Mouse (Mus musculus) hindbrain, embryonic 13.5 days (tissue): ENCODE data around the gene Hist1h3d. TPM values are rescaled to one million over a fixed set of nuclear protein-coding genes. Genes with fewer than 3 reads are reported as not detected.
"Not testable (repeated sequence)": the region's sequence is repeated elsewhere in the genome, so short reads cannot be mapped to it uniquely, and the experiment has no call there.

Experiments used
- ATAC-seq: fragments of 200-750 bp; cut with Nextera tagmentation; 2 replicates; pipeline ENCODE4 v1.8.0; 2017; ENCODE audit warnings: moderate TSS enrichment; ENCODE audit not compliant: low FRiP score
- H3K27ac ChIP-seq: fragments of 300-500 bp; sonication (generic); 2 replicates; pipeline ENCODE4 v1.5.1; 2015; ENCODE audit warnings: inconsistent platforms, mild to moderate bottlenecking, moderate library complexity
- H3K27me3 ChIP-seq: fragments of 300-500 bp; sonication (generic); 2 replicates; pipeline ENCODE4 v1.6.1; 2015; ENCODE audit warnings: mild to moderate bottlenecking, inconsistent platforms
- H3K36me3 ChIP-seq: fragments of 300-500 bp; sonication (generic); 2 replicates; pipeline ENCODE4 v1.6.1; 2015; ENCODE audit warnings: mild to moderate bottlenecking, inconsistent platforms
- H3K4me1 ChIP-seq: fragments of 300-500 bp; sonication (generic); replicated peaks from 2 replicates; pipeline ENCODE4 v1.6.1; 2015; ENCODE audit warnings: inconsistent platforms
- H3K4me2 ChIP-seq: fragments of 300-500 bp; sonication (generic); 2 replicates; pipeline ENCODE4 v1.6.1; 2015; ENCODE audit warnings: inconsistent platforms, mild to moderate bottlenecking, moderate library complexity
- H3K4me3 ChIP-seq: fragments of 300-500 bp; sonication (generic); 2 replicates; pipeline ENCODE4 v1.5.1; 2015; ENCODE audit warnings: mild to moderate bottlenecking, inconsistent platforms
- H3K9ac ChIP-seq: fragments of 300-500 bp; sonication (generic); 2 replicates; pipeline ENCODE4 v1.6.1; 2015; ENCODE audit warnings: mild to moderate bottlenecking, inconsistent platforms
- H3K9me3 ChIP-seq: fragments of 300-500 bp; sonication (generic); 2 replicates; pipeline ENCODE4 v1.6.1; 2016; ENCODE audit warnings: inconsistent platforms
- WGBS: fragments of 180-500 bp; shearing (Covaris S2); methylation state at CpG from one replicate; pipeline ENCODE4 v1.1.7; 2015; 5-methylcytosine and 5-hydroxymethylcytosine counted together
- polyA plus RNA-seq: library from polyadenylated mRNA; unstranded; fragments of >200 nt; fragmentation: Nextera tagmentation; extraction: Ambion mirVana; gene quantifications from 2 replicates; pipeline ENCODE4 v1.2.1, GENCODE M21; 2015

The Hist1h3d gene
- polyA plus RNA-seq, 1 experiment from 2014 or later: 2.7 TPM

GRCm38 (mm10) chr13:23534368-23535131, 41.0 kb upstream of the Hist1h3d start:
- Histone ChIP-seq H3K4me2 (peak overlapping the region; percentile 74), H3K4me1 (peaks cover 39% of the 10 kb centered on the region), H3K4me3 (peak overlapping the region; percentile 51), H3K36me3 (no peaks in the 10 kb centered on the region), H3K9me3 (no peaks in the 10 kb centered on the region), H3K27me3 (no peaks in the 10 kb centered on the region), H3K9ac (peak overlapping the region; percentile 60), H3K27ac (peak overlapping the region; percentile 69)
- under 1% methylated on average over 15 of the region's 15 CpGs for WGBS
- ATAC-seq: no peak

GRCm38 (mm10) chr13:23535137-23536075, 40.2 kb upstream of the Hist1h3d start, which contains the start of gene Hist1h3g:
Gene Hist1h3g (plus strand): TSS chr13:23535422.
- H3K27me3 ChIP-seq, H3K36me3 ChIP-seq, H3K9me3 ChIP-seq: not testable (repeated sequence)
- WGBS: under 1% methylated on average over 54 of the region's 62 CpGs
- ATAC-seq: peak; percentile 90
- Histone ChIP-seq H3K4me1 (peaks cover 39% of the 10 kb centered on the region), H3K4me2 (peak within 1 kb of the TSS; percentile 74), H3K4me3 (peak within 1 kb of the TSS; percentile 51), H3K27ac (peak within 1 kb of the TSS; percentile 69), H3K9ac (peak within 1 kb of the TSS; percentile 64)

- Histone ChIP-seq H3K27me3 (no peaks in the 10 kb centered on the region), H3K4me1 (peaks cover 39% of the 10 kb centered on the region), H3K4me2 (peak overlapping the region; percentile 74), H3K36me3 (no peaks in the 10 kb centered on the region), H3K9ac (peak overlapping the region; percentile 43; the same call in 1 of the 2 replicates), H3K9me3 (no peaks in the 10 kb centered on the region), H3K27ac (no peak overlapping the region), H3K4me3 (peak overlapping the region; percentile 51)
- WGBS: 23% methylated on average over 7 of the region's 7 CpGs
- ATAC-seq: no peak
Measured at GRCm38 (mm10) chr13:23536076-23536822, 39.3 kb upstream of the Hist1h3d start.

- H3K4me3 ChIP-seq: no peak overlapping the region
- WGBS: 87% methylated on average over 3 of the region's 3 CpGs
- no peak overlapping the region for H3K9ac ChIP-seq
- no peak for ATAC-seq
- peaks cover 36% of the 10 kb centered on the region for H3K4me1 ChIP-seq
- no peaks in the 10 kb centered on the region for H3K36me3 ChIP-seq
- no peak overlapping the region for H3K27ac ChIP-seq
- no peaks in the 10 kb centered on the region for H3K27me3 ChIP-seq
- peak overlapping the region; percentile 74 for H3K4me2 ChIP-seq
- no peaks in the 10 kb centered on the region for H3K9me3 ChIP-seq
Measured at GRCm38 (mm10) chr13:23537006-23537710, 38.4 kb upstream of the Hist1h3d start.

GRCm38 (mm10) chr13:23538249-23538648, 37.3 kb upstream of the Hist1h3d start:
- no peaks in the 10 kb centered on the region for H3K36me3 ChIP-seq
- no peak overlapping the region for H3K4me3 ChIP-seq
- no peak for ATAC-seq
- H3K27me3 ChIP-seq: no peaks in the 10 kb centered on the region
- H3K27ac ChIP-seq: no peak overlapping the region
- WGBS: 75% methylated on average over 5 of the region's 5 CpGs
- H3K4me2 ChIP-seq: no peak overlapping the region
- H3K9me3 ChIP-seq: no peaks in the 10 kb centered on the region
- no peak overlapping the region for H3K9ac ChIP-seq
- H3K4me1 ChIP-seq: peaks cover 31% of the 10 kb centered on the region

- H3K27me3 ChIP-seq, H3K9ac ChIP-seq, H3K9me3 ChIP-seq, H3K36me3 ChIP-seq, H3K4me2 ChIP-seq, ATAC-seq, H3K4me3 ChIP-seq, H3K27ac ChIP-seq: not testable (repeated sequence)
- 64% methylated on average over 1 of the region's 1 CpGs for WGBS
- H3K4me1 ChIP-seq: peaks cover 20% of the 10 kb centered on the region
Measured at GRCm38 (mm10) chr13:23539821-23540220, 35.7 kb upstream of the Hist1h3d start.

- Histone ChIP-seq H3K4me2 (no peak overlapping the region), H3K4me3 (no peak overlapping the region), H3K27ac (no peak overlapping the region), H3K4me1 (peaks cover 14% of the 10 kb centered on the region), H3K36me3 (no peaks in the 10 kb centered on the region), H3K9me3 (no peaks in the 10 kb centered on the region), H3K27me3 (no peaks in the 10 kb centered on the region), H3K9ac (no peak overlapping the region)
- no peak for ATAC-seq
- WGBS: 97% methylated on average over 3 of the region's 3 CpGs
Measured at GRCm38 (mm10) chr13:23541497-23541896, 34.1 kb upstream of the Hist1h3d start.

- H3K36me3 ChIP-seq, ATAC-seq, H3K4me1 ChIP-seq, H3K9me3 ChIP-seq, H3K27me3 ChIP-seq: not testable (repeated sequence)
- Histone ChIP-seq H3K27ac (0 out of 2 replicates have a peak overlapping the region, but pooled peaks have one; percentile 67), H3K4me3 (peak overlapping the region; percentile 46), H3K9ac (peak overlapping the region; percentile 67), H3K4me2 (peak overlapping the region; percentile 73)
- 6% methylated on average over 3 of the region's 3 CpGs for WGBS
Measured at GRCm38 (mm10) chr13:23542225-23542980, 33.2 kb upstream of the Hist1h3d start.

- not testable (repeated sequence) for H3K4me1 ChIP-seq, H3K36me3 ChIP-seq, H3K9me3 ChIP-seq, H3K27me3 ChIP-seq
- under 1% methylated on average over 40 of the region's 42 CpGs for WGBS
- Histone ChIP-seq H3K27ac (peak within 1 kb of the TSS; percentile 79), H3K4me2 (peak within 1 kb of the TSS; percentile 73), H3K4me3 (peak within 1 kb of the TSS; percentile 49), H3K9ac (peak within 1 kb of the TSS; percentile 67)
- peak; percentile 89 for ATAC-seq
Measured at GRCm38 (mm10) chr13:23542999-23543607, 32.5 kb upstream of the Hist1h3d start, which contains the start of gene Hist1h2bh. Gene Hist1h2bh (minus strand): TSS chr13:23543392.

GRCm38 (mm10) chr13:23543965-23544786, 31.4 kb upstream of the Hist1h3d start, which contains the start of gene Hist1h3f:
Gene Hist1h3f (plus strand): TSS chr13:23544052.
- peaks cover 9% of the 10 kb centered on the region; the same call in 1 of the 2 replicates for H3K4me1 ChIP-seq
- H3K4me2 ChIP-seq: peak within 1 kb of the TSS; percentile 73
- peak within 1 kb of the TSS; percentile 73 for H3K9ac ChIP-seq
- H3K36me3 ChIP-seq: no peaks in the 10 kb centered on the region
- H3K9me3 ChIP-seq: no peaks in the 10 kb centered on the region
- peak within 1 kb of the TSS; percentile 49 for H3K4me3 ChIP-seq
- WGBS: under 1% methylated on average over 28 of the region's 45 CpGs
- peak within 1 kb of the TSS; percentile 93 for H3K27ac ChIP-seq
- peak; percentile 97 for ATAC-seq
- H3K27me3 ChIP-seq: no peaks in the 10 kb centered on the region
